ENCODE assay signal across 13 mouse cellular contexts in genomic region chr10:67487496-67487895, GRCm38 (mm10). TPM values are rescaled to one million over a fixed set of nuclear protein-coding genes. Genes with fewer than 3 reads are reported as not detected.
A peak's percentile ranks its signal among the peaks of the same experiment; 100 is the strongest.
DNase-seq lines count a peak whose midpoint lies in the region; ATAC-seq and TF ChIP-seq lines count a peak whose summit lies in the region.
"Had no signal": no experiment of that assay in that cellular context is flagged by ENCODE, and none has a peak within 500 bp of the region (broad histone marks: within the 10 kb centered on the region; RNA-seq: fewer than 3 reads in every experiment).

No protein-coding gene starts in this region.

- H3K4me1 ChIP-seq in forebrain, embryonic 13.5 days: no peaks in the 10 kb centered on the region
- no peaks in the 10 kb centered on the region for H3K4me1 ChIP-seq in forebrain, embryonic 11.5 days (replicated peaks; ENCODE audit: control insufficient read depth, insufficient read depth, low read length)
- H3K4me1 ChIP-seq: heart, embryonic 13.5 days; liver, embryonic 13.5 days; megakaryocyte, embryonic 14.5 days; neural tube, embryonic 15.5 days had no signal

- H3K27ac ChIP-seq in forebrain, embryonic 13.5 days: no peak overlapping the region
- H3K27ac ChIP-seq in forebrain, embryonic 11.5 days (ENCODE audit: low read depth, low read length): no peak overlapping the region
- H3K27ac ChIP-seq: heart, embryonic 13.5 days; liver, embryonic 13.5 days; neural tube, embryonic 15.5 days had no signal

- no peak for TF ChIP-seq POLR2A in brain, embryonic 14.5 days (IDR thresholded peaks at IDR 0.05; ENCODE audit: borderline replicate concordance, extremely low read depth, insufficient read depth, insufficient read length, poor library complexity, severe bottlenecking)

- H3K9me3 ChIP-seq in forebrain, embryonic 13.5 days (replicated peaks): peaks cover 7% of the 10 kb centered on the region
- peaks cover 2% of the 10 kb centered on the region; the same call in 1 of the 2 replicates for H3K9me3 ChIP-seq in forebrain, embryonic 11.5 days (ENCODE audit: control insufficient read depth, low read length)
- H3K9me3 ChIP-seq: neural tube, embryonic 15.5 days had no signal

- no peak overlapping the region for H3K4me2 ChIP-seq in forebrain, embryonic 13.5 days
- no peak overlapping the region for H3K4me2 ChIP-seq in forebrain, embryonic 11.5 days (ENCODE audit: low read depth, low read length, severe bottlenecking)
- H3K4me2 ChIP-seq: heart, embryonic 13.5 days; liver, embryonic 13.5 days; neural tube, embryonic 15.5 days had no signal

- no peak for DNase-seq in forebrain, embryonic 11.5 days (ENCODE audit: low spot score)
- peak; percentile 58 for DNase-seq in 3134 (ENCODE audit: extremely low read depth, insufficient read length, low spot score)
- peak; percentile 61 for DNase-seq in brain, embryonic 14.5 days (ENCODE audit: low read depth)
- peak; percentile 40 to 44 for DNase-seq in kidney, postnatal 36 days
- no peak for DNase-seq in ovary, postnatal 10 days (ENCODE audit: low spot score)
- DNase-seq in neural tube, embryonic 10.5 days (ENCODE audit: extremely low spot score, low spot score): no peak
- DNase-seq in gastrocnemius, postnatal 25 days: no peak
- DNase-seq: liver, embryonic 13.5 days had no signal

- H3K36me3 ChIP-seq in forebrain, embryonic 13.5 days (ENCODE audit: poor library complexity, severe bottlenecking): no peaks in the 10 kb centered on the region
- H3K36me3 ChIP-seq in forebrain, embryonic 11.5 days (ENCODE audit: control insufficient read depth, insufficient read depth, low read length): no peaks in the 10 kb centered on the region
- H3K36me3 ChIP-seq: heart, embryonic 13.5 days; liver, embryonic 13.5 days; neural tube, embryonic 15.5 days had no signal

- ATAC-seq in forebrain, embryonic 13.5 days: peak; percentile 69
- no peak for ATAC-seq in forebrain, embryonic 11.5 days (replicated peaks; ENCODE audit: low FRiP score)
- ATAC-seq: intestine, embryonic 16.5 days had no signal

- H3K27me3 ChIP-seq in forebrain, embryonic 13.5 days: 0 out of 2 replicates have a peak, but pooled peaks cover 2% of the 10 kb centered on the region
- no peaks in the 10 kb centered on the region for H3K27me3 ChIP-seq in forebrain, embryonic 11.5 days (ENCODE audit: control insufficient read depth, insufficient read depth, low read length)
- H3K27me3 ChIP-seq: heart, embryonic 13.5 days; liver, embryonic 13.5 days; megakaryocyte, embryonic 14.5 days; neural tube, embryonic 15.5 days had no signal

- H3K9ac ChIP-seq in forebrain, embryonic 13.5 days: no peak overlapping the region
- no peak overlapping the region for H3K9ac ChIP-seq in forebrain, embryonic 11.5 days (ENCODE audit: low read length)
- H3K9ac ChIP-seq: heart, embryonic 13.5 days; liver, embryonic 13.5 days; neural tube, embryonic 15.5 days had no signal

- no peak for TF ChIP-seq CTCF in brain, embryonic 14.5 days (IDR thresholded peaks at IDR 0.05; ENCODE audit: borderline replicate concordance, extremely low read depth, insufficient read depth, insufficient read length)

- WGBS in forebrain, embryonic 13.5 days: 92% methylated on average over 7 of the region's 7 CpGs
- WGBS in forebrain, embryonic 11.5 days: 92% methylated on average over 7 of the region's 7 CpGs

- no peak overlapping the region for H3K4me3 ChIP-seq in forebrain, embryonic 13.5 days
- no peak overlapping the region for H3K4me3 ChIP-seq in forebrain, embryonic 11.5 days (ENCODE audit: low read depth, low read length)
- H3K4me3 ChIP-seq: heart, embryonic 13.5 days; liver, embryonic 13.5 days; megakaryocyte, embryonic 14.5 days; neural tube, embryonic 15.5 days had no signal

RNA-seq across cellular contexts. Expression of gene Egr2, which starts 47.8 kb away (rescaled TPM):
- polyA plus RNA-seq in forebrain, embryonic 13.5 days (2015; fragmentation: Nextera tagmentation; extraction: Ambion mirVana): 0.08 and 0.10 TPM in 2 replicates
- polyA plus RNA-seq in forebrain, embryonic 11.5 days (2014; fragmentation: Nextera tagmentation; extraction: Ambion mirVana): 0.29 TPM in 1 of 2 replicates, not detected in the other
- 0.39 and 1.4 TPM in 2 replicates for polyA plus RNA-seq in brain, embryonic 14.5 days (2012; rRNA removed)
- total RNA-seq in gastrocnemius, postnatal 25 days (2021): 1 to 10 TPM in 1 of 2 experiments, under 1 TPM in 1; 0.80 to 1.5 TPM

Comparison
In these comparisons a context has a peak if more than half of its experiments do, and no peak if none do; other contexts are left out.
1. DNase-seq: peak in 3134 (single experiment), brain, embryonic 14.5 days (single experiment) and kidney, postnatal 36 days (2 of 2); none in forebrain, embryonic 11.5 days (single experiment), ovary, postnatal 10 days (single experiment), neural tube, embryonic 10.5 days (single experiment) and gastrocnemius, postnatal 25 days (single experiment).